Mouse (Mus musculus) heart, adult 2 months (tissue): ENCODE data around the gene CK137956.

Experiments used
- EP300 ChIP-seq: fragments of 200-500 bp; IDR thresholded peaks from 2 replicates; pipeline ENCODE4 v1.6.1; 2011; ENCODE audit warnings: low read depth, low read length, control low read depth; ENCODE audit not compliant: insufficient read depth
- POLR2A ChIP-seq: fragments of 200-500 bp; IDR thresholded peaks from 2 replicates; pipeline ENCODE4 v1.6.1; 2011; ENCODE audit warnings: mild to moderate bottlenecking, low read depth, low read length, control low read depth; ENCODE audit not compliant: insufficient read depth

GRCm38 (mm10) chr4:128019465-128019864 is 48.7 kb upstream of the CK137956 start:
- no peak for TF ChIP-seq POLR2A
- no peak for TF ChIP-seq EP300
